Mouse (Mus musculus) left cerebral cortex, postnatal 14 days (tissue): ENCODE results near the gene Osbpl3. TPM values are rescaled to one million over a fixed set of nuclear protein-coding genes. Genes with fewer than 3 reads are reported as not detected.

ENCODE experiments used
- DNase-seq, 2 experiments: peaks; one replicate each; pipeline ENCODE4 v3.0.0; 2021 to 2022; ENCODE audit warnings: low spot score in 2 of 2, mixed read lengths in 1 of 2
- intact Hi-C: fragments of 180-260 bp; cut with DNase I; formaldehyde crosslinking; loops from one replicate; pipeline ENCODE4 v1.15.1; 2025
- total RNA-seq, 2 experiments: library from RNA; stranded (reverse); gene quantifications; 2 replicates each; pipeline ENCODE4 v1.2.3; 2021

Gene Osbpl3
- total RNA-seq, 2 experiments from 2014 or later: 29.3 to 37.6 TPM

- intact Hi-C loops: no loop called here
- DNase-seq: peak; percentile 79 to 85
These were observed 194.6 kb downstream of the Osbpl3 start for GRCm38 (mm10) chr6:50261201-50261921.

- intact Hi-C loops: no loop called here
- DNase-seq: no peak
These were observed 200.6 kb downstream of the Osbpl3 start for GRCm38 (mm10) chr6:50255356-50255755.

- intact Hi-C loops: no loop called here
- DNase-seq: peak; percentile 35 to 70
These were observed 201.2 kb downstream of the Osbpl3 start for GRCm38 (mm10) chr6:50254723-50255184.

GRCm38 (mm10) chr6:50252690-50253089, 203.3 kb downstream of the Osbpl3 start:
- intact Hi-C loops: no loop called here

GRCm38 (mm10) chr6:50247791-50248190, 208.2 kb downstream of the Osbpl3 start:
- DNase-seq: no peak

More at GRCm38 (mm10) chr6:50252690-50253089, 203.3 kb downstream of the Osbpl3 start:
- peak in 1 of 2 experiments; percentile 13 for DNase-seq

GRCm38 (mm10) chr6:50247356-50247755, 208.6 kb downstream of the Osbpl3 start:
- intact Hi-C loops: no loop called here
- no peak for DNase-seq

More at GRCm38 (mm10) chr6:50247791-50248190, 208.2 kb downstream of the Osbpl3 start:
- intact Hi-C loops: no loop called here

- no peak for DNase-seq
- intact Hi-C loops: no loop called here
These were observed 211.0 kb downstream of the Osbpl3 start for GRCm38 (mm10) chr6:50244967-50245366.

GRCm38 (mm10) chr6:50244126-50244525, 211.9 kb downstream of the Osbpl3 start:
- no peak for DNase-seq
- intact Hi-C loops: no loop called here

Other genes with a start within 250 kb of the Osbpl3 start
- 10 to 100 TPM; 12.1 to 14.2 TPM for gene Gsdme, start 192.3 kb downstream of the Osbpl3 start, total RNA-seq
- 10 to 100 TPM; 49.1 to 49.6 TPM for gene Cycs, start 110.3 kb upstream of the Osbpl3 start, total RNA-seq
- gene 4921507P07Rik, start 140.4 kb upstream of the Osbpl3 start, total RNA-seq: under 1 TPM; 0.59 to 0.62 TPM
- gene Npvf, start 198.2 kb upstream of the Osbpl3 start, total RNA-seq: not detected